Mouse (Mus musculus) testis, adult 2 months (tissue): ENCODE data around the gene Rpl6. TPM values are rescaled to one million over a fixed set of nuclear protein-coding genes. Genes with fewer than 3 reads are reported as not detected.

ENCODE experiments used
- H3K27ac ChIP-seq: fragments of 200-500 bp; 2 replicates; pipeline ENCODE4 v1.5.1; 2012; ENCODE audit warnings: low read depth, low read length; ENCODE audit not compliant: control insufficient read depth, insufficient read depth
- H3K27me3 ChIP-seq: fragments of 200-500 bp; 2 replicates; pipeline ENCODE4 v1.6.1; 2012; ENCODE audit warnings: mild to moderate bottlenecking, low read length, moderate library complexity; ENCODE audit not compliant: control insufficient read depth, insufficient read depth
- H3K36me3 ChIP-seq: fragments of 200-500 bp; 2 replicates; pipeline ENCODE4 v1.6.1; 2012; ENCODE audit warnings: mild to moderate bottlenecking, low read length; ENCODE audit not compliant: control insufficient read depth, insufficient read depth
- H3K4me1 ChIP-seq: fragments of 200-500 bp; 2 replicates; pipeline ENCODE4 v1.6.1; 2012; ENCODE audit warnings: low read length; ENCODE audit not compliant: control insufficient read depth, insufficient read depth
- H3K4me3 ChIP-seq: fragments of 200-500 bp; 2 replicates; pipeline ENCODE4 v1.5.1; 2012; ENCODE audit warnings: low read depth, mild to moderate bottlenecking, low read length, moderate library complexity, mixed read lengths; ENCODE audit not compliant: control insufficient read depth
- CTCF ChIP-seq: fragments of 200-500 bp; IDR thresholded peaks from 2 replicates; pipeline ENCODE4 v1.5.1; 2012; ENCODE audit warnings: low read depth, mild to moderate bottlenecking, inconsistent platforms, low read length, moderate library complexity; ENCODE audit not compliant: control insufficient read depth, insufficient read depth, insufficient replicate concordance
- POLR2A ChIP-seq: fragments of 200-500 bp; IDR thresholded peaks from 2 replicates; pipeline ENCODE4 v1.6.1; 2012; ENCODE audit warnings: low read depth, mild to moderate bottlenecking, inconsistent platforms, low read length, moderate library complexity; ENCODE audit not compliant: control insufficient read depth
- polyA plus RNA-seq: library from polyadenylated mRNA; depleted of rRNA; stranded (reverse); fragments of >200 nt; gene quantifications from 2 replicates; pipeline ENCODE4 v1.2.3, GENCODE M21; 2012; rRNA removed

The Rpl6 gene
- polyA plus RNA-seq, result 84.3 and 103 TPM in 2 replicates

GRCm38 (mm10) chr5:121204132-121205089, at the start of gene Rpl6:
Gene Rpl6 (plus strand): TSS chr5:121204481.
- Histone ChIP-seq H3K36me3 (no peaks in the 10 kb centered on the region; the same call in none of the 2 replicates), H3K27me3 (no peaks in the 10 kb centered on the region), H3K4me3 (peak within 1 kb of the TSS; percentile 93), H3K27ac (peak within 1 kb of the TSS; percentile 84), H3K4me1 (peaks cover 5% of the 10 kb centered on the region; the same call in 1 of the 2 replicates)
- no peak for TF ChIP-seq CTCF
- peak; percentile 83; the same call in 1 of the 2 replicates for TF ChIP-seq POLR2A

GRCm38 (mm10) chr5:121156121-121156520, 48.2 kb upstream of the Rpl6 start:
- Histone ChIP-seq H3K36me3 (no peaks in the 10 kb centered on the region), H3K4me3 (no peak overlapping the region), H3K27me3 (no peaks in the 10 kb centered on the region), H3K27ac (no peak overlapping the region), H3K4me1 (no peaks in the 10 kb centered on the region)
- no peak for TF ChIP-seq POLR2A

- Histone ChIP-seq H3K36me3 (no peaks in the 10 kb centered on the region; the same call in 1 of the 2 replicates), H3K4me1 (no peaks in the 10 kb centered on the region), H3K27me3 (no peaks in the 10 kb centered on the region), H3K4me3 (no peak overlapping the region), H3K27ac (no peak overlapping the region)
- TF ChIP-seq POLR2A (no peak), CTCF (no peak)
Measured at GRCm38 (mm10) chr5:121157017-121157416, 47.3 kb upstream of the Rpl6 start.

DNA sequence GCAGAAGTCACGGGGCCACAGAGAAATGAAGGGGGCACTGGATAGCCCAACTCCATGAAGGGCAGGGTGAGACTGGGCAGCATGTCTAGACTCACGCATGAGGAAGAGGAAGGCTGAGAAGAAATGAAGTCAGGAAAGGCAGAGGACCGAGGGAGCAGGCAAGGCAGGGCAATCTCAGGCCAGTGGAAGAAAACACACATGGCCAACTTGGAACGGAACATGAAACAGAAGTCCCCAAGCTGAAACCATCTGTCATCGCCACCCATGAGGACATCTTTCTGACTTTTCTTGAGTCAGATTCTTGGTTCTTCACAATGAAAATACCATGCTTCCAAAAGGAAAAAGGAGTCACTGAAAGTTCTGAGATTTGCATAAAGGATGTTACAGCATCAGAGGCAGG, 46.8 kb upstream of the Rpl6 start:
- no peaks in the 10 kb centered on the region for H3K4me1 ChIP-seq
- H3K27me3 ChIP-seq, result no peaks in the 10 kb centered on the region
- peaks cover 1% of the 10 kb centered on the region for H3K36me3 ChIP-seq
- TF ChIP-seq POLR2A (no peak), CTCF (no peak)
- H3K27ac ChIP-seq, result no peak overlapping the region
- no peak overlapping the region for H3K4me3 ChIP-seq

DNA sequence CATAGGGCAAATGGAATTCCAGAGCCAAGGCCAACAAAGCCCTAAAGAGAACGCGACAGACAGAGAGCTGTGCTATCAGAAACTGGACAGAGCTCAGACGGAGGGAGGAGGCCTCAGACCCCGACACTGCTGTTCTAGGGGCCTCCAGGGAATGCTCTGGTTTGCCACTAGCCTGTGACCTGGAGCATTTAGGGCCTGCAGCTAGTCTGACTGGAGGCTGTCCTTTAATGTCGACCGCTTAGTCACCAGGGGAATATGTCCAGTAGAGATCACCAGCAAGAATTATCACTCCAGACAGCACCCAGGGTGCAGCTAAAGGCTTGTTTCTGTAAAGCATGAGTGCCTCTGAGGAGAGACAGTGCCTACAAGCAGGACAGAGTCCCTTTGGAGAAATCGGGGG, 45.3 kb upstream of the Rpl6 start:
- H3K27me3 ChIP-seq, result no peaks in the 10 kb centered on the region
- TF ChIP-seq POLR2A (no peak), CTCF (no peak)
- H3K4me1 ChIP-seq, result no peaks in the 10 kb centered on the region
- H3K36me3 ChIP-seq, result peaks cover 1% of the 10 kb centered on the region
- no peak overlapping the region for H3K27ac ChIP-seq
- H3K4me3 ChIP-seq, result no peak overlapping the region

- no peak for TF ChIP-seq CTCF
- TF ChIP-seq POLR2A, result no peak
- Histone ChIP-seq H3K4me3 (no peak overlapping the region), H3K27ac (no peak overlapping the region), H3K36me3 (peaks cover 1% of the 10 kb centered on the region), H3K27me3 (no peaks in the 10 kb centered on the region), H3K4me1 (no peaks in the 10 kb centered on the region)
Measured at GRCm38 (mm10) chr5:121162285-121162684, 42.0 kb upstream of the Rpl6 start.

- H3K36me3 ChIP-seq, result peaks cover 1% of the 10 kb centered on the region
Measured at GRCm38 (mm10) chr5:121162923-121163322, 41.4 kb upstream of the Rpl6 start.

GRCm38 (mm10) chr5:121166884-121167283, 37.4 kb upstream of the Rpl6 start:
- peaks cover 1% of the 10 kb centered on the region for H3K36me3 ChIP-seq
- TF ChIP-seq POLR2A (no peak), CTCF (no peak)
- H3K27me3 ChIP-seq, result no peaks in the 10 kb centered on the region
- H3K27ac ChIP-seq, result no peak overlapping the region
- no peaks in the 10 kb centered on the region for H3K4me1 ChIP-seq
- H3K4me3 ChIP-seq, result peak overlapping the region; percentile 7

More at GRCm38 (mm10) chr5:121162923-121163322, 41.4 kb upstream of the Rpl6 start:
- Histone ChIP-seq H3K27ac (no peak overlapping the region), H3K4me3 (no peak overlapping the region), H3K4me1 (no peaks in the 10 kb centered on the region), H3K27me3 (no peaks in the 10 kb centered on the region)
- TF ChIP-seq POLR2A (no peak), CTCF (no peak)
